Mouse (Mus musculus): ENCODE measurements around the gene Fam213a. TPM values are rescaled to one million over a fixed set of nuclear protein-coding genes. Genes with fewer than 3 reads are reported as not detected.

Fam213a gene
- polyA plus RNA-seq, 1 experiment from 2014 or later, result 32.4 TPM

- Histone ChIP-seq H3K27me3 (ENCODE audit: control insufficient read depth, insufficient read depth, low read length) (no peaks in the 10 kb centered on the region), H3K4me1 (replicated peaks; ENCODE audit: control insufficient read depth, insufficient read depth) (no peaks in the 10 kb centered on the region), H3K9me3 (ENCODE audit: control insufficient read depth, low read length) (no peaks in the 10 kb centered on the region), H3K9ac (ENCODE audit: low read length) (no peak overlapping the region), H3K27ac (replicated peaks) (no peak overlapping the region), H3K4me2 (replicated peaks; ENCODE audit: low read depth) (no peak overlapping the region), H3K36me3 (ENCODE audit: control insufficient read depth, insufficient read depth, low read length) (no peaks in the 10 kb centered on the region), H3K4me3 (ENCODE audit: low read depth, low read length) (no peak overlapping the region)
- TF ChIP-seq EP300 (optimal IDR thresholded peaks at IDR 0.05), result no peak
- no peak for TF ChIP-seq CTCF (IDR thresholded peaks at IDR 0.05; ENCODE audit: low read depth)
- 67% methylated on average over 2 of the region's 2 CpGs for WGBS
- ATAC-seq (ENCODE audit: low FRiP score, low TSS enrichment), result no peak
- no peak for DNase-seq (ENCODE audit: low spot score)
These were observed 26.4 kb downstream of the Fam213a start for GRCm38 (mm10) chr14:40987184-40987583.

GRCm38 (mm10) chr14:40985635-40986034, 28.0 kb downstream of the Fam213a start:
- DNase-seq (ENCODE audit: low spot score) (no peak), ATAC-seq (ENCODE audit: low FRiP score, low TSS enrichment) (no peak)
- H3K4me2 ChIP-seq (replicated peaks; ENCODE audit: low read depth), result no peak overlapping the region
- no peaks in the 10 kb centered on the region for H3K9me3 ChIP-seq (ENCODE audit: control insufficient read depth, low read length)
- H3K27ac ChIP-seq (replicated peaks), result no peak overlapping the region
- TF ChIP-seq EP300 (optimal IDR thresholded peaks at IDR 0.05), result no peak
- no peak for TF ChIP-seq CTCF (IDR thresholded peaks at IDR 0.05; ENCODE audit: low read depth)
- 56% methylated on average over 4 of the region's 4 CpGs for WGBS
- no peaks in the 10 kb centered on the region for H3K27me3 ChIP-seq (ENCODE audit: control insufficient read depth, insufficient read depth, low read length)
- H3K4me3 ChIP-seq (ENCODE audit: low read depth, low read length), result no peak overlapping the region
- H3K9ac ChIP-seq (ENCODE audit: low read length), result no peak overlapping the region
- no peaks in the 10 kb centered on the region for H3K4me1 ChIP-seq (replicated peaks; ENCODE audit: control insufficient read depth, insufficient read depth)
- no peaks in the 10 kb centered on the region for H3K36me3 ChIP-seq (ENCODE audit: control insufficient read depth, insufficient read depth, low read length)

DNA sequence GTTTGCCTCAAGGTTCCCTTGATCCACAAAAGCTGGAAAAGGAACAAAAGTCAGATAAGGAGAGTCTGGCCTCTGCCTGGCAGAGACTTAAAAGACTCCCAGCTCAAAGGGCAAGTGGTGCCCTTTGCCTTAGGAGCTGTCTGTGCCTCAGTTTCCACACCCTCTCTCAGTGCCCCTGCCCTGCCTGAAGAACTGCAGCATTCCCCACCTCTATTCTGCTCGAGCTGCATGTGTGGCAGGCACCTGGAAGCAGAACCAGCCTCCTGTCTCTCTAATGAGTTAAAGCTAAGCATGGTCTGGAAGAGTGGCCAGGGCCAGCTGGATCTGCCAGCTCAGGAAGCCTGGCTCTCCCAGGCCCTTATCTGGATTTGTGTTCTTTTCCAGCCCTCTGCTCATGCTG, 33.9 kb downstream of the Fam213a start:
- no peak for ATAC-seq (ENCODE audit: low FRiP score, low TSS enrichment)
- TF ChIP-seq EP300 (optimal IDR thresholded peaks at IDR 0.05), result no peak
- TF ChIP-seq CTCF (IDR thresholded peaks at IDR 0.05; ENCODE audit: low read depth), result no peak
- no peaks in the 10 kb centered on the region for H3K27me3 ChIP-seq (ENCODE audit: control insufficient read depth, insufficient read depth, low read length)
- H3K36me3 ChIP-seq (ENCODE audit: control insufficient read depth, insufficient read depth, low read length), result no peaks in the 10 kb centered on the region
- H3K4me1 ChIP-seq (replicated peaks; ENCODE audit: control insufficient read depth, insufficient read depth), result no peaks in the 10 kb centered on the region
- H3K4me2 ChIP-seq (replicated peaks; ENCODE audit: low read depth), result no peak overlapping the region
- 50% methylated on average over 1 of the region's 1 CpGs for WGBS
- no peak overlapping the region for H3K9ac ChIP-seq (ENCODE audit: low read length)
- H3K9me3 ChIP-seq (ENCODE audit: control insufficient read depth, low read length), result no peaks in the 10 kb centered on the region
- H3K27ac ChIP-seq (replicated peaks), result no peak overlapping the region
- DNase-seq (ENCODE audit: low spot score), result no peak
- no peak overlapping the region for H3K4me3 ChIP-seq (ENCODE audit: low read depth, low read length)

DNA sequence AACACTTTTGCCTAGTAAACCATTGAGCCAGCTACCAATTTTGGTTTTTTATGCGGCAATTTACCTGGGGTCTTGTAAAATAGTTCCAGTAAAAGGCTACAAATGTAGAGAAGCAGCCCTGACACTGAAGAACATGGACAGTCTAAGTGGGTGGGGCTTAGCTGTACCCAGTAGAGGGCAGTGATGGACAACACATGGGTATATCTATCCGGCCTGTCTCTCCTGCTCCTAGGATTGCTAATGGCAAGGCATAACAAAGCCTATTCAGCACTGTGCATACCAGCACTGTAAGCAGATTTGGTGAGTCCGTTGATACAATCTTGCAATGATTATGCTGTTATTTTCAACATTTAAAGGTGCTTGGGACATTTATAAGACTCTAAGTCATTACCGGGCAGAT, 34.6 kb downstream of the Fam213a start:
- Histone ChIP-seq H3K27me3 (ENCODE audit: control insufficient read depth, insufficient read depth, low read length) (no peaks in the 10 kb centered on the region), H3K36me3 (ENCODE audit: control insufficient read depth, insufficient read depth, low read length) (no peaks in the 10 kb centered on the region), H3K27ac (replicated peaks) (no peak overlapping the region), H3K9ac (ENCODE audit: low read length) (no peak overlapping the region), H3K4me2 (replicated peaks; ENCODE audit: low read depth) (no peak overlapping the region), H3K9me3 (ENCODE audit: control insufficient read depth, low read length) (no peaks in the 10 kb centered on the region), H3K4me3 (ENCODE audit: low read depth, low read length) (no peak overlapping the region), H3K4me1 (replicated peaks; ENCODE audit: control insufficient read depth, insufficient read depth) (no peaks in the 10 kb centered on the region)
- peak; percentile 87 for TF ChIP-seq CTCF (IDR thresholded peaks at IDR 0.05; ENCODE audit: low read depth)
- no peak for TF ChIP-seq EP300 (optimal IDR thresholded peaks at IDR 0.05)
- DNase-seq (ENCODE audit: low spot score) (peak; percentile 55), ATAC-seq (ENCODE audit: low FRiP score, low TSS enrichment) (peak; percentile 92)
- 42% methylated on average over 4 of the region's 4 CpGs for WGBS

- Histone ChIP-seq H3K9ac (ENCODE audit: low read length) (no peak overlapping the region), H3K9me3 (ENCODE audit: control insufficient read depth, low read length) (no peaks in the 10 kb centered on the region), H3K4me2 (replicated peaks; ENCODE audit: low read depth) (no peak overlapping the region), H3K36me3 (ENCODE audit: control insufficient read depth, insufficient read depth, low read length) (no peaks in the 10 kb centered on the region), H3K27ac (replicated peaks) (no peak overlapping the region), H3K27me3 (ENCODE audit: control insufficient read depth, insufficient read depth, low read length) (no peaks in the 10 kb centered on the region), H3K4me3 (ENCODE audit: low read depth, low read length) (no peak overlapping the region), H3K4me1 (replicated peaks; ENCODE audit: control insufficient read depth, insufficient read depth) (no peaks in the 10 kb centered on the region)
- TF ChIP-seq CTCF (IDR thresholded peaks at IDR 0.05; ENCODE audit: low read depth) (peak; percentile 92), EP300 (optimal IDR thresholded peaks at IDR 0.05) (no peak)
- DNase-seq (ENCODE audit: low spot score), result peak; percentile 80
- ATAC-seq (ENCODE audit: low FRiP score, low TSS enrichment), result peak; percentile 79
- 76% methylated on average over 6 of the region's 6 CpGs for WGBS
These were observed 38.4 kb downstream of the Fam213a start for GRCm38 (mm10) chr14:40975127-40975721.

DNA sequence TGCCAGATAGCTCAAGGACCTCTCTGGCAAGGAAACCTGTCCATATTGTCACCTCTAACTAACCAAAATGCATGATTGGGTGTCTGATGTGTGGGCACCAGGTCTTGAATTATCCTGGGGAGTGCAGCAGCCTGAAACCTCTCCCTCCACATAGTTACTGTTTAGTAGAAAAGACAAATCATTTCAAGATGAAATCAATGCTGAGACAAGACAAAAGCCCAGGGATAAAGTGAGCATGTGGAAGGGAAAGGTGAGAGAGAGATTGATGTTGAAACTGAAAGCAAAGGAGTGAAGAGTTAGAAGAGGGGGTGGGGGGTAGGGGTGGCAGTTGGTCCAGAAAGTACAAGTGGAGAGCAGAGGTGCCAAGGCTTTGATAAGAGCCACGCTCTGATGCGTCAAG, 45.5 kb downstream of the Fam213a start:
- Histone ChIP-seq H3K9ac (ENCODE audit: low read length) (no peak overlapping the region), H3K9me3 (ENCODE audit: control insufficient read depth, low read length) (no peaks in the 10 kb centered on the region), H3K36me3 (ENCODE audit: control insufficient read depth, insufficient read depth, low read length) (no peaks in the 10 kb centered on the region), H3K27ac (replicated peaks) (no peak overlapping the region), H3K4me3 (ENCODE audit: low read depth, low read length) (no peak overlapping the region), H3K4me2 (replicated peaks; ENCODE audit: low read depth) (peak overlapping the region; percentile 68; the same call in 1 of the 2 replicates), H3K4me1 (replicated peaks; ENCODE audit: control insufficient read depth, insufficient read depth) (peaks cover 9% of the 10 kb centered on the region; the same call in 1 of the 2 replicates), H3K27me3 (ENCODE audit: control insufficient read depth, insufficient read depth, low read length) (no peaks in the 10 kb centered on the region)
- ATAC-seq (ENCODE audit: low FRiP score, low TSS enrichment) (no peak), DNase-seq (ENCODE audit: low spot score) (no peak)
- TF ChIP-seq CTCF (IDR thresholded peaks at IDR 0.05; ENCODE audit: low read depth) (no peak), EP300 (optimal IDR thresholded peaks at IDR 0.05) (no peak)
- 93% methylated on average over 2 of the region's 2 CpGs for WGBS
